Mouse (Mus musculus): ENCODE results near the gene Hyal2. TPM values are rescaled to one million over a fixed set of nuclear protein-coding genes. Genes with fewer than 3 reads are reported as not detected.

The Hyal2 gene
- polyA plus RNA-seq, 1 experiment from 2014 or later, result 34.4 TPM

- in situ Hi-C loops (cut with MboI; ENCODE audit: low pct_unique_long_range_greater_than_20kb), result no loop called here
- ATAC-seq (no peak), DNase-seq (ENCODE audit: low read depth, low spot score) (no peak)
- ChIA-PET POLR2A (no interaction called here), CTCF (interaction anchor here (1.2 kb wide), 1 partner anchor 11 kb away, joined by 4 read pairs; no protein-coding TSS in a partner anchor)
- H3K27me3 ChIP-seq, result no peaks in the 10 kb centered on the region
- TF ChIP-seq CTCF (IDR thresholded peaks at IDR 0.05), result no peak
Measured at GRCm38 (mm10) chr9:107576357-107577107, 8.8 kb downstream of the Hyal2 start, which contains the start of gene Hyal1. TSS of gene Hyal1 (plus strand) at chr9:107576927.

GRCm38 (mm10) chr9:107577871-107578270 lies 10.1 kb downstream of the Hyal2 start:
- no peak for ATAC-seq
- no peaks in the 10 kb centered on the region for H3K27me3 ChIP-seq
- ChIA-PET POLR2A (no interaction called here), CTCF (interaction anchor here (2.8 kb wide), 1 partner anchor 12 kb away, joined by 9 read pairs; no protein-coding TSS in a partner anchor)
- TF ChIP-seq CTCF (IDR thresholded peaks at IDR 0.05), result no peak
- no peak for DNase-seq (ENCODE audit: low read depth, low spot score)
- in situ Hi-C loops (cut with MboI; ENCODE audit: low pct_unique_long_range_greater_than_20kb), result no loop called here

- CTCF ChIA-PET, result interaction anchor here (2.8 to 2.9 kb wide), 2 partner anchors 9 to 13 kb away, joined by 9 to 19 read pairs; partner anchors contain the start of gene Hyal2
- no peak for TF ChIP-seq CTCF (IDR thresholded peaks at IDR 0.05)
- POLR2A ChIA-PET, result interaction anchor here (1.2 kb wide), 1 partner anchor 9 kb away, joined by 4 read pairs; the partner anchor contains the start of gene Ifrd2
- DNase-seq (ENCODE audit: low read depth, low spot score), result no peak
- H3K27me3 ChIP-seq, result no peaks in the 10 kb centered on the region
- in situ Hi-C loops (cut with MboI; ENCODE audit: low pct_unique_long_range_greater_than_20kb), result no loop called here
- no peak for ATAC-seq
Measured at GRCm38 (mm10) chr9:107578587-107578986, 10.8 kb downstream of the Hyal2 start, which contains the start of gene Naa80. TSS of gene Naa80 (plus strand) at chr9:107578887.

- no peaks in the 10 kb centered on the region for H3K27me3 ChIP-seq
- in situ Hi-C loops (cut with MboI; ENCODE audit: low pct_unique_long_range_greater_than_20kb), result no loop called here
- no peak for TF ChIP-seq CTCF (IDR thresholded peaks at IDR 0.05)
- no peak for DNase-seq (ENCODE audit: low read depth, low spot score)
- POLR2A ChIA-PET, result interaction anchor here (0.5 to 3.2 kb wide), 4 partner anchors 8 to 295 kb away, joined by 3 to 9 read pairs (median 4); partner anchors contain the start of genes Ifrd2 and Tusc2
- CTCF ChIA-PET, result interaction anchor here (1.2 to 2.9 kb wide), 5 partner anchors 9 to 65 kb away, joined by 3 to 19 read pairs (median 9); partner anchors contain the start of gene Hyal2
- peak; percentile 40 for ATAC-seq
Measured at GRCm38 (mm10) chr9:107579023-107579900, 11.5 kb downstream of the Hyal2 start.

GRCm38 (mm10) chr9:107580501-107581317 lies 13.0 kb downstream of the Hyal2 start, which contains the start of gene Hyal3:
TSS of gene Hyal3 (plus strand) at chr9:107580818.
- ChIA-PET CTCF (interaction anchor here (1.0 to 2.9 kb wide), 6 partner anchors 11 to 64 kb away, joined by 3 to 19 read pairs (median 7); partner anchors contain the start of gene Hyal2), POLR2A (interaction anchor here (0.5 to 3.2 kb wide), 4 partner anchors 11 to 28 kb away, joined by 3 to 9 read pairs (median 6); partner anchors contain the start of gene Tusc2)
- H3K27me3 ChIP-seq, result no peaks in the 10 kb centered on the region
- no peak for TF ChIP-seq CTCF (IDR thresholded peaks at IDR 0.05)
- no peak for DNase-seq (ENCODE audit: low read depth, low spot score)
- peak; percentile 69 for ATAC-seq
- in situ Hi-C loops (cut with MboI; ENCODE audit: low pct_unique_long_range_greater_than_20kb), result no loop called here

- no peaks in the 10 kb centered on the region for H3K27me3 ChIP-seq
- ChIA-PET POLR2A (interaction anchor here (0.5 to 3.2 kb wide), 3 partner anchors 12 to 27 kb away, joined by 3 to 9 read pairs (median 8); partner anchors contain the start of gene Tusc2), CTCF (interaction anchor here (1.0 kb wide), 1 partner anchor 44 kb away, joined by 3 read pairs; no protein-coding TSS in a partner anchor)
- TF ChIP-seq CTCF (IDR thresholded peaks at IDR 0.05), result no peak
- in situ Hi-C loops (cut with MboI; ENCODE audit: low pct_unique_long_range_greater_than_20kb), result no loop called here
- ATAC-seq, result no peak
- no peak for DNase-seq (ENCODE audit: low read depth, low spot score)
Measured at GRCm38 (mm10) chr9:107581584-107581983, 13.8 kb downstream of the Hyal2 start.

- POLR2A ChIA-PET, result interaction anchor here (1.1 to 3.2 kb wide), 2 partner anchors 17 to 20 kb away, joined by 3 to 9 read pairs; partner anchors contain the start of gene Tusc2
- in situ Hi-C loops (cut with MboI; ENCODE audit: low pct_unique_long_range_greater_than_20kb), result no loop called here
- CTCF ChIA-PET, result no interaction called here
- DNase-seq (ENCODE audit: low read depth, low spot score), result no peak
- TF ChIP-seq CTCF (IDR thresholded peaks at IDR 0.05), result no peak
- ATAC-seq, result no peak
- no peaks in the 10 kb centered on the region for H3K27me3 ChIP-seq
Measured at GRCm38 (mm10) chr9:107582509-107583062, 14.8 kb downstream of the Hyal2 start.

GRCm38 (mm10) chr9:107583174-107583573 lies 15.4 kb downstream of the Hyal2 start:
- POLR2A ChIA-PET, result no interaction called here
- no peak for TF ChIP-seq CTCF (IDR thresholded peaks at IDR 0.05)
- in situ Hi-C loops (cut with MboI; ENCODE audit: low pct_unique_long_range_greater_than_20kb), result no loop called here
- no peak for ATAC-seq
- no peak for DNase-seq (ENCODE audit: low read depth, low spot score)
- H3K27me3 ChIP-seq, result no peaks in the 10 kb centered on the region
- CTCF ChIA-PET, result no interaction called here

- ATAC-seq (no peak), DNase-seq (ENCODE audit: low read depth, low spot score) (no peak)
- no peaks in the 10 kb centered on the region for H3K27me3 ChIP-seq
- POLR2A ChIA-PET, result interaction anchor here (1.5 kb wide), 1 partner anchor 32 kb away, joined by 3 read pairs; no protein-coding TSS in a partner anchor
- TF ChIP-seq CTCF (IDR thresholded peaks at IDR 0.05), result no peak
- in situ Hi-C loops (cut with MboI; ENCODE audit: low pct_unique_long_range_greater_than_20kb), result no loop called here
- CTCF ChIA-PET, result interaction anchor here (1.5 to 1.6 kb wide), 2 partner anchors 17 to 21 kb away, joined by 3 to 5 read pairs; no protein-coding TSS in a partner anchor
Measured at GRCm38 (mm10) chr9:107586504-107586903, 18.8 kb downstream of the Hyal2 start.
